Mouse (Mus musculus) Patski (cell line): ENCODE measurements around the gene Rgs14. TPM values are rescaled to one million over a fixed set of nuclear protein-coding genes. Genes with fewer than 3 reads are reported as not detected.

ENCODE experiments used
- ATAC-seq: fragments of 100-300 bp; one replicate; pipeline ENCODE4 v1.8.0; 2021
- CTCF ChIA-PET: fragments of 350-600 bp; sonication (Branson Sonifier 250); formaldehyde crosslinking; loops from one replicate; lab custom pipeline; 2022; ENCODE audit warnings: inconsistent platforms; lab: Charles Lee
- POLR2A ChIA-PET: fragments of 350-600 bp; sonication (Branson Sonifier 250); formaldehyde crosslinking; loops from one replicate; lab custom pipeline; 2022; ENCODE audit warnings: antibody characterized with exemption, inconsistent platforms; lab: Charles Lee
- DNase-seq: peaks from one replicate; pipeline ENCODE4 v3.0.0-alpha.2; 2011; ENCODE audit warnings: low read depth, low spot score
- H3K27me3 ChIP-seq: fragments of 371-371 bp; one replicate; pipeline ENCODE4 v1.5.1; 2021
- CTCF ChIP-seq: fragments of 100-300 bp; IDR thresholded peaks from one replicate; pipeline ENCODE4 v1.5.1; 2021
- in situ Hi-C: fragments of 300-500 bp; cut with MboI; formaldehyde crosslinking; loops from 3 replicates; pipeline ENCODE4 v1.11.1; 2018; ENCODE audit warnings: low pct_unique_long_range_greater_than_20kb, mixed read lengths
- polyA plus RNA-seq: library from polyadenylated mRNA; unstranded; gene quantifications from one replicate; pipeline ENCODE4 v1.2.3, GENCODE M21; 2021

Rgs14 gene
- polyA plus RNA-seq = 0.54 TPM

- H3K27me3 ChIP-seq = peaks cover 41% of the 10 kb centered on the region
- in situ Hi-C loops = loop anchor here (5.0 kb wide), 1 partner anchor 58 kb away; the partner anchor contains the start of gene F12
- ATAC-seq (no peak), DNase-seq (no peak)
- POLR2A ChIA-PET = no interaction called here
- no peak for TF ChIP-seq CTCF
- CTCF ChIA-PET = no interaction called here
These were observed at the start of gene Rgs14 for GRCm38 (mm10) chr13:55369531-55370114. TSS of gene Rgs14 (plus strand) at chr13:55369732.

DNA sequence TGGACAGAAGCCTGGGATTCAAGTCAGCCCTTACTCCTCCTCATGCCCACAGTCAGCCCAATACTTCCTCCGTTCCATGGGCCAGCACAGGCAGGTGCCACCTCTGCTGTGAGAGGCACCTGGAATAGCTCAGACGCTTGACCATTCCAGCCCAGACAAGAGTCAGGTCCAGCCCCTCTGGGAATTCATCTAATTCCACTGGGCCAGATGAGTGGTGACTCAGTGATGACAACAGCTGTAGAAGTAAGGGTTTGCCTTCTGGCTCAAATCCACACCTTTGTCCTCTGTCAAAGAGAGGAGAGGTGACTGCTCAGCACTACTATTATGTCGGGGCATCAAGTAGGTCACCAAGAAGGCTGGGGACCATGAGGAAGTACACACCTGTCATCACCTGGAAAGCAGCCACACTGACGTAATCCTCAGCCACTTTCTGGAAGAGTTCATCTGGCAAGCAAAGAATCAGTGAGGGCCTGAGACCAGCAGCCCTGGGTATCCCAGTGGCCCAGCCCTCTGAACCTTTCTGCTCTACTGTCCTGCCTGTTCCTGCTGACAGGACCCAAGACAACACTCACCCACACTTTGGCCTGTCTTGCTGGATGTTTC, 49.5 kb upstream of the Rgs14 start, which contains the start of gene Prelid1:
Gene Prelid1, plus strand, starts transcription at position 570 of the 603 bp plus-strand sequence.
- no peak for ATAC-seq
- no peak for DNase-seq
- ChIA-PET CTCF (interaction anchor here (1.0 to 1.1 kb wide), 2 partner anchors 9 to 13 kb away, joined by 3 read pairs; no protein-coding TSS in a partner anchor), POLR2A (interaction anchor here (0.7 to 0.8 kb wide), 2 partner anchors 10 to 25 kb away, joined by 3 read pairs; partner anchors contain the start of gene Mxd3)
- in situ Hi-C loops = no loop called here
- H3K27me3 ChIP-seq = no peaks in the 10 kb centered on the region
- no peak for TF ChIP-seq CTCF

GRCm38 (mm10) chr13:55321434-55322129, 48.0 kb upstream of the Rgs14 start, which contains the start of gene Rab24:
TSS of gene Rab24 (minus strand) at chr13:55321946.
- DNase-seq = no peak
- ATAC-seq = peak; percentile 80
- in situ Hi-C loops = no loop called here
- ChIA-PET POLR2A (no interaction called here), CTCF (no interaction called here)
- TF ChIP-seq CTCF = no peak
- H3K27me3 ChIP-seq = no peaks in the 10 kb centered on the region

GRCm38 (mm10) chr13:55322130-55322825, 47.3 kb upstream of the Rgs14 start:
- no peak for DNase-seq
- in situ Hi-C loops = no loop called here
- ATAC-seq = peak; percentile 44
- CTCF ChIA-PET = interaction anchor here (1.1 to 1.3 kb wide), 2 partner anchors 13 to 15 kb away, joined by 3 read pairs; no protein-coding TSS in a partner anchor
- TF ChIP-seq CTCF = no peak
- POLR2A ChIA-PET = no interaction called here
- no peaks in the 10 kb centered on the region for H3K27me3 ChIP-seq

- POLR2A ChIA-PET = no interaction called here
- no peak for TF ChIP-seq CTCF
- H3K27me3 ChIP-seq = no peaks in the 10 kb centered on the region
- in situ Hi-C loops = no loop called here
- no peak for ATAC-seq
- CTCF ChIA-PET = no interaction called here
- no peak for DNase-seq
These were observed 43.9 kb upstream of the Rgs14 start for GRCm38 (mm10) chr13:55325596-55325995.

DNA sequence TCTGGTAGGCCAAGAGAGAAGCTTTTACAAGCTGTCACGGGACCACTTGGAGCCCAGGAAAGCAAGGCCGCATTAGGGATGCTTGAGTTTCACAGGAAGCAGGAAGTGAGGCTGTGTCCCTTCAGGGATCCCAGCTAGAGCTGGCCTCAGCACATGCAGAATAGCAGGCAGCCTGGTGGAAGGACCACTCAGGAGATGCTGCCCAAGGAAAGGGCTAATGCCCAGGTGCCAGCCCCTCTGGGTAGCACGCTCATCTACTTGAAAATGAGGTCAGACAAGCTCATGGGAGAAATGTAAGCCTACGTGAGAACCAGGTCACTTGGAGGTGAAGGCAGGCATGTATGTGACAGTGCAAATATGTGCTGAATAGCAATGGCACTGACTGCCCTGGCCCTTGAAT, 42.4 kb upstream of the Rgs14 start:
- ChIA-PET POLR2A (interaction anchor here (0.8 to 1.3 kb wide), 3 partner anchors 20 to 1352 kb away, joined by 3 to 4 read pairs (median 3); no protein-coding TSS in a partner anchor), CTCF (interaction anchor here (1.0 to 2.7 kb wide), 4 partner anchors 10 to 21 kb away, joined by 4 to 11 read pairs (median 6); no protein-coding TSS in a partner anchor)
- no peaks in the 10 kb centered on the region for H3K27me3 ChIP-seq
- in situ Hi-C loops = no loop called here
- no peak for TF ChIP-seq CTCF
- ATAC-seq = no peak
- DNase-seq = no peak

GRCm38 (mm10) chr13:55327633-55328032, 41.9 kb upstream of the Rgs14 start:
- in situ Hi-C loops = no loop called here
- no peaks in the 10 kb centered on the region for H3K27me3 ChIP-seq
- peak; percentile 55 for ATAC-seq
- DNase-seq = no peak
- ChIA-PET POLR2A (interaction anchor here (0.8 to 1.3 kb wide), 3 partner anchors 20 to 1351 kb away, joined by 3 to 4 read pairs (median 3); no protein-coding TSS in a partner anchor), CTCF (interaction anchor here (0.6 to 2.7 kb wide), 5 partner anchors 10 to 25 kb away, joined by 3 to 11 read pairs (median 4); no protein-coding TSS in a partner anchor)
- TF ChIP-seq CTCF = no peak

- in situ Hi-C loops = no loop called here
- ChIA-PET CTCF (interaction anchor here (0.6 to 2.7 kb wide), 4 partner anchors 11 to 24 kb away, joined by 3 to 11 read pairs (median 6); no protein-coding TSS in a partner anchor), POLR2A (interaction anchor here (1.0 to 1.3 kb wide), 2 partner anchors 19 to 23 kb away, joined by 3 read pairs; no protein-coding TSS in a partner anchor)
- H3K27me3 ChIP-seq = no peaks in the 10 kb centered on the region
- ATAC-seq (no peak), DNase-seq (no peak)
- TF ChIP-seq CTCF = no peak
These were observed 41.4 kb upstream of the Rgs14 start for GRCm38 (mm10) chr13:55328171-55328570.

DNA sequence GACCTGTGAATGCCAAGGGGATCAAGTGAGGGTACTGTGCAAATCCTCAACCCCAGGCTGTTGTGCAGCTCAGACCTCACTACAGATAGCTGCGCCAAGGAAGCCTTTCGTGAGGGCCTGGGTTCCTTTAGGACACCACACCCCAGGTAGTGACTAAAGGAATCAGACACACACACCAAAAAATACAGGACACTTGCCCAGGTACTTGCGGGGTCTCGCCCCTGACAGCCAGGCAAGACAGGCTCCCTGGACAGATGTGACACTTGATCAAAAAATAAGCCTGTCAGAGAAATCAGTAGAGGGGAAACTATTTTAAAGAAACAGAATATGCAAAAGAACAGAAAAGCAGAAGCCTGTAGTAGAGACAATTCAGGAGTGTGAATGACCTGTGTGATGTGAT, 40.9 kb upstream of the Rgs14 start:
- POLR2A ChIA-PET = no interaction called here
- H3K27me3 ChIP-seq = no peaks in the 10 kb centered on the region
- no peak for TF ChIP-seq CTCF
- no peak for DNase-seq
- CTCF ChIA-PET = interaction anchor here (1.5 to 2.7 kb wide), 3 partner anchors 11 to 39 kb away, joined by 3 to 11 read pairs (median 8); no protein-coding TSS in a partner anchor
- in situ Hi-C loops = no loop called here
- no peak for ATAC-seq
